Mouse (Mus musculus): ENCODE measurements around the gene Ppm1n. TPM values are rescaled to one million over a fixed set of nuclear protein-coding genes. Genes with fewer than 3 reads are reported as not detected.
"Not testable (repeated sequence)": the region's sequence is repeated elsewhere in the genome, so short reads cannot be mapped to it uniquely, and the experiment has no call there.

Ppm1n gene
- total and polyA plus RNA-seq, 2 experiments: 0.13 TPM; not detected in 1

- no peaks in the 10 kb centered on the region for H3K4me1 ChIP-seq (ENCODE audit: control insufficient read depth, insufficient read depth, low read length)
- TF ChIP-seq POLR2A (IDR thresholded peaks at IDR 0.05; ENCODE audit: extremely low read depth, insufficient read depth, low read length) (no peak), CTCF (IDR thresholded peaks at IDR 0.05; ENCODE audit: low read depth, low read length) (no peak)
- no peaks in the 10 kb centered on the region for H3K36me3 ChIP-seq (ENCODE audit: control insufficient read depth, insufficient read depth, low read length)
- H3K9ac ChIP-seq (ENCODE audit: low read depth, low read length): no peak overlapping the region
- no peak for DNase-seq (ENCODE audit: extremely low read depth, low read depth, low spot score)
- H3K27me3 ChIP-seq (ENCODE audit: control insufficient read depth, insufficient read depth, low read length): peaks cover 8% of the 10 kb centered on the region
- peak overlapping the region; percentile 48 for H3K4me3 ChIP-seq (ENCODE audit: insufficient read depth, low read depth, low read length)
- WGBS: 2% methylated on average over 32 of the region's 35 CpGs
- H3K27ac ChIP-seq (replicated peaks; ENCODE audit: insufficient read depth, low read depth, low read length): no peak overlapping the region
- no peaks in the 10 kb centered on the region for H3K79me2 ChIP-seq (ENCODE audit: control insufficient read depth, insufficient read depth, low read length)
These were observed 3.0 kb upstream of the Ppm1n start for GRCm38 (mm10) chr7:19282791-19283405.

GRCm38 (mm10) chr7:19282385-19282784, 2.5 kb upstream of the Ppm1n start, which contains the start of gene Rtn2:
Gene Rtn2 (plus strand): TSS chr7:19282624.
- Histone ChIP-seq H3K27me3 (ENCODE audit: control insufficient read depth, insufficient read depth, low read length) (peaks cover 8% of the 10 kb centered on the region), H3K4me1 (ENCODE audit: control insufficient read depth, insufficient read depth, low read length) (no peaks in the 10 kb centered on the region), H3K4me3 (ENCODE audit: insufficient read depth, low read depth, low read length) (peak within 1 kb of the TSS; percentile 48), H3K79me2 (ENCODE audit: control insufficient read depth, insufficient read depth, low read length) (no peaks in the 10 kb centered on the region), H3K36me3 (ENCODE audit: control insufficient read depth, insufficient read depth, low read length) (no peaks in the 10 kb centered on the region), H3K9ac (ENCODE audit: low read depth, low read length) (no peak within 1 kb of the TSS), H3K27ac (replicated peaks; ENCODE audit: insufficient read depth, low read depth, low read length) (no peak within 1 kb of the TSS)
- DNase-seq (ENCODE audit: extremely low read depth, low read depth, low spot score): peak; percentile 62
- TF ChIP-seq POLR2A (IDR thresholded peaks at IDR 0.05; ENCODE audit: extremely low read depth, insufficient read depth, low read length) (no peak), CTCF (IDR thresholded peaks at IDR 0.05; ENCODE audit: low read depth, low read length) (no peak)
- WGBS: 1% methylated on average over 37 of the region's 37 CpGs

GRCm38 (mm10) chr7:19281680-19282304, 1.9 kb upstream of the Ppm1n start:
- H3K4me1 ChIP-seq (ENCODE audit: control insufficient read depth, insufficient read depth, low read length); H3K27me3 ChIP-seq (ENCODE audit: control insufficient read depth, insufficient read depth, low read length); H3K79me2 ChIP-seq (ENCODE audit: control insufficient read depth, insufficient read depth, low read length); H3K36me3 ChIP-seq (ENCODE audit: control insufficient read depth, insufficient read depth, low read length); H3K27ac ChIP-seq (replicated peaks; ENCODE audit: insufficient read depth, low read depth, low read length); H3K4me3 ChIP-seq (ENCODE audit: insufficient read depth, low read depth, low read length); H3K9ac ChIP-seq (ENCODE audit: low read depth, low read length): not testable (repeated sequence)
- DNase-seq (ENCODE audit: extremely low read depth, low read depth, low spot score): peak; percentile 28
- WGBS: 25% methylated on average over 6 of the region's 6 CpGs

GRCm38 (mm10) chr7:19279052-19279451, 812 bp downstream of the Ppm1n start:
- no peak for DNase-seq (ENCODE audit: extremely low read depth, low read depth, low spot score)
- no peak overlapping the region for H3K27ac ChIP-seq (replicated peaks; ENCODE audit: insufficient read depth, low read depth, low read length)
- H3K36me3 ChIP-seq (ENCODE audit: control insufficient read depth, insufficient read depth, low read length): no peaks in the 10 kb centered on the region
- H3K4me3 ChIP-seq (ENCODE audit: insufficient read depth, low read depth, low read length): peak overlapping the region; percentile 17; the same call in 1 of the 2 replicates
- H3K79me2 ChIP-seq (ENCODE audit: control insufficient read depth, insufficient read depth, low read length): no peaks in the 10 kb centered on the region
- 6% methylated on average over 34 of the region's 34 CpGs for WGBS
- H3K27me3 ChIP-seq (ENCODE audit: control insufficient read depth, insufficient read depth, low read length): peaks cover 8% of the 10 kb centered on the region
- H3K4me1 ChIP-seq (ENCODE audit: control insufficient read depth, insufficient read depth, low read length): no peaks in the 10 kb centered on the region
- H3K9ac ChIP-seq (ENCODE audit: low read depth, low read length): no peak overlapping the region
- no peak for TF ChIP-seq POLR2A (IDR thresholded peaks at IDR 0.05; ENCODE audit: extremely low read depth, insufficient read depth, low read length)
- TF ChIP-seq CTCF (IDR thresholded peaks at IDR 0.05; ENCODE audit: low read depth, low read length): no peak

GRCm38 (mm10) chr7:19276253-19276652, 3.6 kb downstream of the Ppm1n start:
- Histone ChIP-seq H3K36me3 (ENCODE audit: control insufficient read depth, insufficient read depth, low read length) (no peaks in the 10 kb centered on the region), H3K4me3 (ENCODE audit: insufficient read depth, low read depth, low read length) (no peak overlapping the region), H3K9ac (ENCODE audit: low read depth, low read length) (no peak overlapping the region), H3K27me3 (ENCODE audit: control insufficient read depth, insufficient read depth, low read length) (peaks cover 8% of the 10 kb centered on the region), H3K4me1 (ENCODE audit: control insufficient read depth, insufficient read depth, low read length) (no peaks in the 10 kb centered on the region; the same call in 1 of the 2 replicates), H3K27ac (replicated peaks; ENCODE audit: insufficient read depth, low read depth, low read length) (no peak overlapping the region), H3K79me2 (ENCODE audit: control insufficient read depth, insufficient read depth, low read length) (peaks cover 2% of the 10 kb centered on the region; the same call in 1 of the 2 replicates)
- peak; percentile 69 for TF ChIP-seq CTCF (IDR thresholded peaks at IDR 0.05; ENCODE audit: low read depth, low read length)
- TF ChIP-seq POLR2A (IDR thresholded peaks at IDR 0.05; ENCODE audit: extremely low read depth, insufficient read depth, low read length): no peak
- no peak for DNase-seq (ENCODE audit: extremely low read depth, low read depth, low spot score)
- WGBS: 56% methylated on average over 4 of the region's 4 CpGs

- Histone ChIP-seq H3K36me3 (ENCODE audit: control insufficient read depth, insufficient read depth, low read length) (no peaks in the 10 kb centered on the region), H3K79me2 (ENCODE audit: control insufficient read depth, insufficient read depth, low read length) (peaks cover 14% of the 10 kb centered on the region), H3K27me3 (ENCODE audit: control insufficient read depth, insufficient read depth, low read length) (no peaks in the 10 kb centered on the region), H3K9ac (ENCODE audit: low read depth, low read length) (peak overlapping the region; percentile 86), H3K4me3 (ENCODE audit: insufficient read depth, low read depth, low read length) (peak overlapping the region; percentile 96), H3K4me1 (ENCODE audit: control insufficient read depth, insufficient read depth, low read length) (peaks cover 2% of the 10 kb centered on the region; the same call in 1 of the 2 replicates), H3K27ac (replicated peaks; ENCODE audit: insufficient read depth, low read depth, low read length) (peak overlapping the region; percentile 91)
- TF ChIP-seq CTCF (IDR thresholded peaks at IDR 0.05; ENCODE audit: low read depth, low read length): no peak
- 0 out of 2 replicates have a peak, but pooled peaks have one; percentile 39 for TF ChIP-seq POLR2A (IDR thresholded peaks at IDR 0.05; ENCODE audit: extremely low read depth, insufficient read depth, low read length)
- DNase-seq (ENCODE audit: extremely low read depth, low read depth, low spot score): peak; percentile 69
- 1% methylated on average over 36 of the region's 36 CpGs for WGBS
These were observed 7.6 kb downstream of the Ppm1n start for GRCm38 (mm10) chr7:19272173-19272764.
